Mouse (Mus musculus) inflammation-experienced regulatory T-cells (primary cell): Measurements from ENCODE around the gene Cdk5rap3. TPM values are rescaled to one million over a fixed set of nuclear protein-coding genes. Genes with fewer than 3 reads are reported as not detected.

ENCODE experiments used
- polyA plus RNA-seq, 2 experiments: library from polyadenylated mRNA; unstranded; fragments of 100-300 nt; shearing (Covaris generic); gene quantifications; one replicate each; pipeline ENCODE4 v1.2.1; 2017

Gene Cdk5rap3
- 10 to 100 TPM; 64.1 to 95.4 TPM for polyA plus RNA-seq

DNA sequence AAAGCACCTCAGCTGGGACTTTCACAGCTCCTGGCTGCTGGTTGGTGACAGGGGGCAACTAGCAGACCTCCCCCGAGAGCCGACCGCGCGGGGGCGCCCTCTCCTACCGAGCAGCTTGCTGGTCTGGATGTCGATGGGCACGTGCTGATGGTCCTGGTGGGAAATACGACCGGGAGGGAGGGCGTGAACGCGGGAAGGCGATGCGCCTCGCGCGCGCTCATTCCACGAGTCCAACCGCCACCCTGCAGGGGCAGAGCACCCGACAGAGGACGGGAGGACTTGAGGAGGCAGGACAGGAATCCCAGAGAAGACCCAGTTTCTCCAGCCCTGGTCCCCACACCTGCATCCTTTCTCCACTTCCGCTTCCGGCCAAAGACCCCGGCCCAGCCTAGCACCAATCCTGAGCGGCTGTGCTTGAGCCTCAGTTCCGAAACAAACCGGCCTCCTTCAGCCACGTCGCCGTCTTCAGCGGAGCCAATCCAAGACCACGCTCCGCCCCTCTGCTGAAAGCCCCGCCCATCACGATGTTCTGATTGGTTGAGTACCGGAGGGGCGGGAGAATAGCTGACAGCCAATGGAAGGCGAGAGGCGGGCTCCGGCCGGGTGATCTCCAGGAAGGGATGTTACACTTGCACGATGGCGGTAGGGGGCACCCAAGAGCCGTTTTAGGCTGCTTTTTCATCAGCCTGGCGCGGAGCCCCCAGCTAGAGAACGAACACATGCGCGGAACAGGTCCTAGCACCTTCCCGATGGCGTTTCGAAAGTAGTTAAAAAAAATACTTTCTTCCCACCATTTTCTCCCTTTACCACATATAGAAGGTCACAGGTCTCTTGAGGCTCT lies at the start of gene Cdk5rap3:
TSS of gene Cdk5rap3 (minus strand) at position 453 of the 841 bp plus-strand sequence.

DNA sequence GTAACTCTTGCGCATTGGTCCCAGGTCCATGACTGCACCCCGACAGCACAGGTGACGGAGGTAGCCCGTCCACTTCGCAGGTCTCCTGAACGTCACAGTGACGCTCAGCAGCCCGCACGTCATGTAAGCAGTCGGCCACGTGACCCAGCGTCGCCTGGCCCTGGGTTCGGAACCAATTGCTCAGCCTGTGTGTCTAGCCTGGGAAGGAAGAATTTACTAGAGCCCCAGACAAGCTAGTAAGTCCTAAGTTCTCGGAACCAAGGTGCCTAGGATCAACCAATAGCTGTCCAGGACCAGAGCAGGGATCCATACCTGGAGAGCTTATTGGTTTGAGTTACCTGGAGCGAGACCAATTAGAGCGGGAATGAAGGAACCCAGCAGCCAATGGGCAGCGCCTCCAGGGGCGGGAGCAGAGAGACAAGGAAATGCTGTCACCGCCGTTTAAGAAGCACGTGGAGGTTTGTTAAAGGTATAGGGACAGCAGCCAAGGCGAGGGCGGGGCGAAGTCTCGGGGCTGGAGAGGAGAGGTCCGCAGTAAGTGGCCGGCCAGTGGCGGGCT lies 27.5 kb upstream of the Cdk5rap3 start, which contains the start of gene Pnpo:
TSS of gene Pnpo (minus strand) at position 241 of the 559 bp plus-strand sequence.

DNA sequence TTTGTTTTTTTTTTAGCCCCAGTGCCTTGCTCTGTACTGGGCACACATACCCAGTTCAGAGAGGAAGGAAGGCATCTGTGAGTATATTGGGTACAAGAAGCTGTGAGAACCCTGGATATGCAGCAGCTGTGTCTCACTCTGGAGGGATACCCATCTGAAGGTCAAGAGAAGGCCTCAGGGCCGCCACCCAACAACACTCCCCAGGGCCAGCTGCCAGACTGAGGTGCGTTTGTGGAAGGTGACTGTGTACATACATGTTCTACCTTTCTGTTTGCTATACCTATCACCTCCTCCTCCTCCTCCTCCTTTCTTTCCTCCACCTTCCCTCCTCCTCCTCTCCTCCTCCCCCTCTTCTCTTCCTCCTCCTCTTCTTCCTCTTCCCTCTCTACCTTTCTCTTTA lies 11.8 kb upstream of the Cdk5rap3 start, which contains the start of gene Prr15l:
TSS of gene Prr15l (plus strand) at position 17 of the 400 bp plus-strand sequence.

Other genes starting within 250 kb of the Cdk5rap3 start
- 10 to 100 TPM; 28.6 to 33.7 TPM for gene Snx11, start 138.9 kb downstream of the Cdk5rap3 start, polyA plus RNA-seq
- 10 to 100 TPM; 33.8 to 37.7 TPM for gene Cbx1, start 127.4 kb downstream of the Cdk5rap3 start, polyA plus RNA-seq
- 10 to 100 TPM; 50.4 to 79.6 TPM for gene Nfe2l1, start 86.5 kb downstream of the Cdk5rap3 start, polyA plus RNA-seq
- 1 to 10 TPM in 1 of 2 experiments, not detected in 1; 8.0 TPM for gene Copz2, start 66.6 kb downstream of the Cdk5rap3 start, polyA plus RNA-seq
- under 1 TPM; 0.48 to 0.70 TPM for gene Prr15l, start 11.6 kb upstream of the Cdk5rap3 start, polyA plus RNA-seq
- 10 to 100 TPM; 32.8 to 42.0 TPM for gene Pnpo, start 27.5 kb upstream of the Cdk5rap3 start, polyA plus RNA-seq
- gene Sp2, start 66.5 kb upstream of the Cdk5rap3 start, polyA plus RNA-seq = 10 to 100 TPM; 53.2 to 80.2 TPM
- 10 to 100 TPM; 26.1 to 30.2 TPM for gene Sp6, start 96.9 kb upstream of the Cdk5rap3 start, polyA plus RNA-seq
- gene Scrn2, start 113.4 kb upstream of the Cdk5rap3 start, polyA plus RNA-seq = 10 to 100 TPM in 1 of 2 experiments, 1 to 10 TPM in 1; 8.8 to 14.8 TPM
- under 1 TPM; 0.16 to 0.98 TPM for gene Lrrc46, start 124.9 kb upstream of the Cdk5rap3 start, polyA plus RNA-seq
- gene Mrpl10, start 125.1 kb upstream of the Cdk5rap3 start, polyA plus RNA-seq = 10 to 100 TPM; 74.3 TPM
- 10 to 100 TPM; 30.6 to 33.7 TPM for gene Osbpl7, start 134.1 kb upstream of the Cdk5rap3 start, polyA plus RNA-seq
- 10 to 100 TPM; 31.0 to 50.0 TPM for gene Tbx21, start 198.8 kb upstream of the Cdk5rap3 start, polyA plus RNA-seq
- 1 to 10 TPM in 1 of 2 experiments, under 1 TPM in 1; 0.30 to 1.1 TPM for gene Tbkbp1, start 235.0 kb upstream of the Cdk5rap3 start, polyA plus RNA-seq